Mouse (Mus musculus): ENCODE measurements around the gene Schip1. TPM values are rescaled to one million over a fixed set of nuclear protein-coding genes. Genes with fewer than 3 reads are reported as not detected.

Schip1 gene
- total RNA-seq, 2 experiments from 2014 or later = 19.2 to 30.0 TPM

DNA sequence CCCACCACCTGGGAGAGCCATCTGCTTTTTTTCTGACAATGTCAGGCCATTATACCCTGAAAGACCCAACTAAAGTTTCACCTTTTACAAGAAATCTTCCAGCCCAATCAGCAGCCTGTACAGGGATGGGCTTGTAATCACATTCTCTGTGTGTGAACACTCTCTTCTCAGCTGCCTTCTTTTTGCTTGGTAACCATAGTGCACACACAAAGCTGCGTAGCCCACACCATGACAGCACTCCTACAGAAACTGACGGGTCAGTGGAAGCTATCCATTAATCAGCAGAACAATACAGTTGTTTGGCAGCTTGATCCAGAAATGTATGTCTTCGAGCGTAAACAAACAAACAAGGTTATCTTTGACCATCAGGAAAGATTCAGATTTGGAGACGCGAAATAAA is 205.6 kb downstream of the Schip1 start:
- no peak for DNase-seq

DNA sequence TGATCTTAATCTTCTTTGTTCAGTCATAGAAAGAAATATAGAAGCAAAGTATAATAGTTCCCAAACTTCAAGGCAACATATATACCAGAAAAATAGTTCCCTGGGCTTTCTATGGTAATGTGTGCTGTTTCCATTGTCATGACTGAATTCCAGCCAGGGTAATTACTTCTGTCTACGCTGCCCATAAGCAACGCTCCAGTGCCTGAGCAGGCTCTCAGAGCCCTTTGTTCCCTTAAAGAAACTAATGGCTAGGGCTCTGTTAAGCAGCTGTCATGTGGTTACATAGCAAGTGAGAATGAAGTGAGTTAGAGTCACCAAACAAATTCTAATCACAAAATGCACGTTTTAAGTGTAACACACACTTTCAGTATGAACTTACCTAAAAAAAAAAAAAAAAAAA is 206.9 kb downstream of the Schip1 start:
- no peak for DNase-seq

DNA sequence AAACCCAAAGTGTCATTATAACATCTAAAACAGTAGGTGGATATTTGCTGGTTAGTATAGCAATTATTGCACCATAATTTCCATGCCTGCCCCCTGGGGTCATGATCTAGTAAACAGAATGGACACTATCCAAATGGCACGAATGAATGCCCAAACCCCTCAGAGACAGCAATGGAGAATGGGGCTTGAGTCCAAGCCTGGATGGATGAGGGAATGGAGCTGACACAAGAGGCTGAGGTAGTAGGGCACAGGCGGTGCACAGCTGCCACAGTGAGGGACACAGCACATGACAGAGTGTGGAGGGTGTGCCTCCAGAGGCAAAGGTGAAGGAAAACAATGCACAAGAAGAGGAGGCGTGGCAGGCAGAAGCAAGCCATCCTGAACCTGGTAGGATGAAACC is 207.3 kb downstream of the Schip1 start:
- DNase-seq = peak; percentile 20

DNA sequence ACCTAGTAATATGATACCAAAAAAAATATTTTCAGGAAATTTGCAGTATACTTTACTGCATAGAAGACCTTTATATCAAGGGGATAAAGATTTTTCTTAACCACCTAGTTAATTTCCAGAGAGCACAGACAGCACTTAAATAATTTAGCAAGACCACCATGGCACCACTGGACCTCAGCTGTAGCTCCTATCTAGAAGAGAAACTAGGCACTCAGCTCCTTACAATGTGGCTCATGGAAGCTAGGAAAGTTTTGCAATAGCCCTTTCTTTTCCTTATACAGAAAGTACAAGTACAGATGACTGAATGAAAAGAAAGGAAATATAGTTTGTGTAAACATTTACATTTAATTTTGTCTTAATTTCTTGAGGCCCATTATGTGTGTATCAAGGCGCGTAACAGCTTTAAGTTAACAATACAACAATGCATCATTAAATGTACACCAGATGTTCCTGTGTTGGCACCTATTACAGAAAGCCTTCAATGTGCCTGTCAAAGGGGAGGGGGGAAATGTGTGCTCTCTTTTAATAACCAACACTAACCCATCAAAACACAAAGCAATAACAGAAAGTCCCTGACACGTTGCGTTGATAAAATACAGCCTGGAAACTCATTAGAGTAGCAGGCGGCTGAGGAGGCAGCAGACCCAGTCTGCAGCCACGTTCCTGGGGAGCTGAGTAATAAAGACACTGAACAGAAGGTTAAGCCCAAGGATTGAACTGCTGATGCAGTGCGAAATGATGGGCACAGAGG is 218.4 kb downstream of the Schip1 start:
- DNase-seq = no peak

DNA sequence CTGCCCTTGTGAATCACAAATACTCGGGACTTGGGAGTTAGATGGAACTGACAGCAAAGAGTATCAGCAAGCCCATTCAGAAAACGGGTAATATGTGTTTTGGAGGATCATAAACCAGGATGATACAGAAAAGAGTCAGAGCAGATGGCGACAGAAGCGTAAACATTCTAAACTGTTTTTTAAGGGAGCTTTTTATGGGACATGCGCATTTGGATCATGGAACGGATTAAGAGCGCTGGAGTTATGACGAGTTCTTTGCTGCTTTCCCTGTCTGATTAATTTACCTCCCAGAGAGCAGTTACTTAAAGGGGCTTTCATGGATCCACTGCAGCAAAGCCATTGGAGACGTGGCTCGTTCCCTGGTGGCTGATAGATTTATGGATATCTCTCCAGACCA is 219.0 kb downstream of the Schip1 start:
- no peak for DNase-seq

DNA sequence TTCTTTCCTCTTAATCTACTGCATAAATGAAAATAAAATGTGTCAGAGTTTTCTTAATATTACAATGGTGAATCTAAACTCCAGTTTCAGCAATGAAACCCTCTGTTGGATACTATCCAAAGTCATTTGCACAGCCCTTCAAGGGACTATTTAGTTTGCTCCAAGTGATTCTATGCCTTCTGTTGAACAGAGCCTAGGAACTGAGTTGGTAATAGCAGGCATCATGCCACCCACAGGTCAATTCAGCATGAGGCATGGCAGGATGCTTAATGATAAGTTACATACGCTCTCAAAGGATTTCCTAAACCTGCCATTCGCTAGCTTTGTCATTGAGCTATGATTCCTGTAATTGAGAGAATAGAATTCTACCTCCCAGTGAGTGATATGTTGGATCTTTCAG is 219.9 kb downstream of the Schip1 start:
- DNase-seq = no peak

DNA sequence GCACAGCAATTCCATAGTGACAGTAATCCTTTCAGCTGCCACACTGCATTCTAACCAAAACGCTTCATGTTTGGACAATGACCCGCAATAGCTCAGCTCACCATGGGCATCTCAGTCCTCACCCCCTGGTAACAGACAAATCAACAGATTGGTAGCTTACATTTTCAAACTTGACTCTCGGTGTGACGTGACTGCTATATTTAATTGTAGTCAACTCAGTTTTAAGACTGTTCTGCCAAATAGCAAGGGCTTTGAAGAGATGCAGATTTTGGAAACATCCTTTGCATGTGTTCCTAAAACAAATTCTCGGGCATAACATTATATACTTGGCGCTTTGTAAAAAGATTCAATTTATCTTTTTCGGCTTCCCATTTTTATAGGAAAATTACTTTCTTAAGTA is 232.2 kb downstream of the Schip1 start:
- no peak for DNase-seq

DNA sequence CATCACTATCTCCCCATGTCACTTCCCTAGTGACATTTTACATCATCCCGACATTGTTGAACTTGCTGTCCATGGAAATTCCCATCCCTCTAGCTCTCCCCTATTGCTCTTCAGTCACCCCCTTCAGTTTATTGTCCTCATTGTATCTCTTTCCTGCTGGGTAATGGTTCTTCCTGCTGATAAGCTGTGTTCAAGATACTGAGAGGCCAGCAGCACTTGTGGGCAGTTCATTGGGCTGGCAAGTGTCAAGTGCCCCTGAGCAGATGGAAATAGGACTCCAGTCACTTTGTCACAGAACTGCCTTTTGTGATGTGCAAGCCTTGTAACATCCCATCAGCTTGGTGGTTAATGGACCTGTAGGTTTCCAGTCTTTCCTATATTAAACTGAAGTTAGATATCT is 241.0 kb downstream of the Schip1 start:
- no peak for DNase-seq

DNA sequence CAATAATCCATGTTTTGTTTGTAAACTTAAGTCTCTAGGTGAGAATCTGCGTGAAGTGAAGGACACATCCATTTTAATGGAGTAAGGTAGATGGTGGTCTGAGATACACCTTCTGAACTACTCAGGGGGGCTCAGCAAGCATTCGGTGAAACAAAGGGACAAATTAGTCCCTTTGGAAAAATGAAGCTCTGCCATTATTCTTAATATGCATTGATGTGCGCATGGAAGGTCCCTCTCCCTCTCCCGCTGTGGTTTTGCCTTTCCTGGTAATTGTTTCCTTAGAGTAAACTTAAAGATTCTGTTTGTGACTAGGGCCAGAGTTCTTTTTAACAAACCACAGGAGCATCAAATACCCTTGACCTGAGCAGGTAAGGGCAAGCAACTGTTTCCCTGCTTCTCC is 242.1 kb downstream of the Schip1 start:
- DNase-seq = no peak

DNA sequence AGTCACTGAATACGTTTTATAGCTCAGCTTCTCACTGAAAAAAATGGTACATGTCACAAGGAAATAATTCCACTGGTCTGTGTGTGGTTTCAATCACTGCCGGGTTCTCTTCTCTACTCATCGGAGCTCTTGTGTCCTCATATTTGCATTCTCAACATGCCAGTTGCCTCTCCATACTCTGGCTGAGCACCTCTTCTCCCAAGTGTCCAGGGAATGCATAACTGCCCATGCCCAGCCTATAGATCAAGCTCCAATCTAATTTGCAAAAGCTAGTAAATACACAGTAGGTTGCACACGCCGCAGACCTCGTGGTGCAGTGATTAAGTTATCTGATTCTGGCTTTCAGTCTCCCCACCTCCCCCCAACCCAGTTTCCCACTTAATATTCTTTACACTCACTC is 261.0 kb downstream of the Schip1 start:
- no peak for DNase-seq

DNA sequence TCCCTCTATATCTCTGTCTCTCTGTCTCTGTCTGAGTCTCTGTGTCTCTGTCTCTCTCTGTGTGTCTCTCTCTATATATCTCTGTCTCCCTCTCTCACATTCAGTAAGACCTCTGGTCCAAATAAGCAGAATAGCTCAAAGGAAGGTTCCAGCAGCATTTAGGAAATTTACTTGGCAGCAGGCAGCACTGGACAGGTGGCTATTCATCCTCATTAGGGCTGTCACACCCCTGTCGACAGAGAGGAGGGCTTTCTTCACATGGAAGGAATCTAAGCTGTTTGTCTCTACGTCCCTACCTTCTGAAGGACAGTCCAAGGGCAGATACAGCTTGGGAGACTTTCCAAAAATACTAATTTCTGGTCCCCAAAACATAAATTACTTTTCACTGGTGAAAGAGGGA is 267.9 kb downstream of the Schip1 start:
- DNase-seq = no peak

DNA sequence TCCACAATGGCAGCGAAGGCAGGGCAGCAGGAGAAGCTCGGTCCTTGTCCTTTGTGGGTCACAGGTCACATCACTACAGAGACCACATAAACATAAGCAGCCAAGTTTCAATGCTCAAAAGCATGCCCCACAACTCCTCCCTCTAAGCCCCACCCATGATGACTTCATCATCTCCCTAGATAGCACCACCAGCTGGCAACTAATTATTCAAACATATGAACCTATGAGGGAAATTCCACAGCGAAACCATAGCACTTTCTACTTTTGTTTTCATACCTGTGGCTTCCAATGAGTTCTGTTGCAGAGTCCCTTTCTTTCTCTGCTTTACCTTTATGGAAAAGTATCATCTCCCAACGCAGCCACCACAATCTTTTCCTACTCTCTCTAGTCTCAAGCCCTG is 270.9 kb downstream of the Schip1 start:
- no peak for DNase-seq

DNA sequence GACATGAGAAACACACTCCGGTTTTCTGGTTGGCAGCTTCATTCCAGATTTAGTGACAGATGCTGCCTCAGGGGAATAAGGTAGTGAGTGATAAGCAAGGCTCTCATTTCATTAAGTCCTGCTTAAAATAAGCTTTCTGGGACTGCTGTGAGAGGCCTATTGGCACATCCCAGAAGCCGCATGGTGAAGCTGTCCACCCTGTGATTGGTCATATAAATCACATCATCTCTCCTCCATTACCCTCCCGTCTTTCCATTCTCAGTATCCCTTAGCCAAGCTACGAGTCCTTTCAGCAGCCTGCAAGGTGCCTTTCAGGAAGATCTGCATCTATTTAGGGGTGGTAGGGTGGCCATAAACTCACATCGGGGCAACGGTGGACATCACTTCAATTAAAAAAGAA is 286.0 kb downstream of the Schip1 start:
- DNase-seq = no peak

DNA sequence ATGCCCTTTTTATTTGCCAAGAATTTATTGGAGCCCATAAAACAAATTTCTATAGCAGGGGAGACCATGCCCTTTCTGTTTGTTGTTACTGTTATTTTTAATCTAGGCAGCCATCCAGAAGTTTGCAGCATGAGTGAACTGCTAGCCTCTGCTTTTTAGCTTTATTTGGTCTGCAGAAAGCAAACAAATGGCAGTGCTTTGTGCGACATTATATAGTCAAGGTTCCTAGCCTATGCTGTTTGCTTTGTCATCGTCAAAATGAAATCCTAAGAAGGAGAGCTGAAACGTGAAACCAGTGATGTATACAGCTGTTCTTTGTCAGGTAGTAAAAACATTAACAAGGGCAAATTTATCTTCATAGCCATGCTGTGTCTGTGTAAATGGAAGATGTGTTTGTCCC is 286.9 kb downstream of the Schip1 start:
- no peak for DNase-seq

DNA sequence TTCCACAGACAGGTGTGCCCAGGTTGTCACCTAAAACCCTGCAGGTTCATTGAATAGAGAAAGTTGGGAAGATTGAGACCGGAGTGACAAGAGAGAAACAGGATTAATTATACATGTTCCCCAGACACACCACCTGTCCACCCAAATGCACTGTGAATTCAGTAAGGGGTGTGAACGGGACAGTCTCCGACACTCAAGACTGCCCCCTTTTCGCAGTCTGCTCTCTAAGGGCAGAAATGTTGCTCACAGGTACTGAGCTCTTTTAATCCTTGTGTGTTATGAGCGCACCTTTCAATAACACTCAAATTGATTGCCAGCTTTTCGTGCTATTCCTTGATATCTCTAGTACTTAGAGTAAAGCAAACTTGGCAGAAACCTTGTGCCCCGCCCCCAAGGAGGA is 288.4 kb downstream of the Schip1 start:
- no peak for DNase-seq

DNA sequence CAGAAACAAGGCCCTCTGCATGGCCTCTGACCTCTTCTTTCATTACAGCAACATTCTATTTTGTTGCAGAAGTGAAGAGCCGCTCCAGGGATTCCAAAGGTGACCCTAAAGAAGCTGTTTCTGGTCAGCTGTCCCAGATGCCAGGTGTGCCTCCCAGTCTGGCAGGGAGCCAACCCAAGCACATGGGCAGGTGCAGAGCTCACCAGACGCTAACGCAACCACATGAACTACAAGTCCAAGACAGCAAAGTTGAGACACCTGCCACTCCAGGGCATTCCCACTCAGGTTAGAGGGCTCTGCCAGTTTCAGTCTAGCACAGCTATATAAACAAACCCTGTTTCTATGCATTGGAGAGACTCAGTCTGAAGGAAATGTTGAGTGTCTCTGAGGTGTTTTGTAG is 288.9 kb downstream of the Schip1 start:
- no peak for DNase-seq

DNA sequence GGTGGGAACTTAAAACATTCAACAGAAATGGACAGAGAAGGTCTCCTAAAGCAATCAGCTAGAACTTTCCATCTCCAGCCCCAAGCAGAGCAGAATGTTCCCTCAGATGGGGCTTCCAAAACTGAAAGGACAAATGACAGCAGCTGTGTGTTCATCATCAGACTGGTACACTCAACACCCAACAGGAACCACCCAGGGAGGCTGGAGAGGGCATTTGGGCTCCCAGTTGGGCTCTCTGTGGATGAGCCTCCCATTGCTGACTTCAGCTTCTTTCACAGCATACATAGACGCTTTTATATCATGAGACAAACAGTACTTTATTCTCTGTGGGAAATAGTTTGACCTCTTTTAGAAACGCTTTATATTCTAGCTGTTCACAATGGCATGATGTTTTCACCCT is 291.9 kb downstream of the Schip1 start:
- DNase-seq = no peak

DNA sequence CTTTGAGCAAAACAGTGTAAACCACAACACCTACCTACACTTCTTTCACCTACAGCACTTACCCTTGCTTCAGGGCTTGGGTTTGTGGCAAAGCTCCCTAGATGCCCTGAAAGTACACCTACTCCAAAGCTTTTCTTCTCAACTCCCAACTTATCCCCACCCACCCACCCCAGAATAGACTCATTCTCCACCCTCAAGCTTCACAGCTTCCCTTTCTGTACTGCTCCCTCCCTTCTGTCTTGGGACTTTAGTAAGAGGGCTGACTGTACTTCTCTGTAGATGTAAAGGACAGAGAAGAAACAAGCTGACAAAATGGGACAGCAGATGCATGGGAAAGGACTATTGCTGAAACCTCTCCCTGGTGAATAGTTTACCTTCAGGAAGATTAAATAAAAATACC is 303.4 kb downstream of the Schip1 start:
- no peak for DNase-seq

DNA sequence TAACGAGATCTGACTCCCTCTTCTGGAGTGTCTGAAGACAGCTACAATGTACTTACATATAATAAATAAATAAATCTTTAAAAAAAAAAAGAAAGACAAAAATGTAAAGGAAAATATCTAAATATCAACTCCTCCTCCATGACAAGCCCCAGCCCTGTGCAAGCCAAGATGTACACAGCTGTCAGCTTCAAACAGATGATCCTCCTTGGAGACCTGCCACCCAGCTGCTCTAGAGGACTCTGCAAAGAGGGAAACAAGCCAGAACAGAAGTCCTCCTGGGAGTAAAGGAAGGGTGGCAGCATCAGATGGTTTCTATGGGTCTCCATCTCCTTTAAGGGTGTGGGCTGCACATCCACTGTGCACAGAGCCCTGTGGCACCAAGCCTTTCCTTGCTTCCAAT is 308.3 kb downstream of the Schip1 start:
- DNase-seq = no peak

DNA sequence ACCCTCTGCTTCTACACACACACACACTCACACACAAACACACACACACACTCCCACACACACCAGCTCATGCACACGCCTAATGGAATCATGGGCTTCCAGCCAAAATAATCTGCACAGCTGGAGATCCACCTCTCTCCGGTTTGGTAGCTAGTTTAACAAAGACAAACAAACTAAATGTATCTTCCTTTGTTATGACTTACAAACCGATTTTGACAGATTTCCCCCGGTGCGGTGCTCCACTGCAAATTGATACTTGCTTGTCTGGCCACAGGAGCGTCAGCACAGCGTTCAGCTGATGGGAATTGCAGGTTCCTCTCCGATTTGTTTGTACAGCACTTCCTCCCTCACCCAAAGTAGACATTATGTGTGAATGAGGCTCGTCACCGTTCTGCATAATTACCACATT is 310.5 kb downstream of the Schip1 start:
- no peak for DNase-seq

DNA sequence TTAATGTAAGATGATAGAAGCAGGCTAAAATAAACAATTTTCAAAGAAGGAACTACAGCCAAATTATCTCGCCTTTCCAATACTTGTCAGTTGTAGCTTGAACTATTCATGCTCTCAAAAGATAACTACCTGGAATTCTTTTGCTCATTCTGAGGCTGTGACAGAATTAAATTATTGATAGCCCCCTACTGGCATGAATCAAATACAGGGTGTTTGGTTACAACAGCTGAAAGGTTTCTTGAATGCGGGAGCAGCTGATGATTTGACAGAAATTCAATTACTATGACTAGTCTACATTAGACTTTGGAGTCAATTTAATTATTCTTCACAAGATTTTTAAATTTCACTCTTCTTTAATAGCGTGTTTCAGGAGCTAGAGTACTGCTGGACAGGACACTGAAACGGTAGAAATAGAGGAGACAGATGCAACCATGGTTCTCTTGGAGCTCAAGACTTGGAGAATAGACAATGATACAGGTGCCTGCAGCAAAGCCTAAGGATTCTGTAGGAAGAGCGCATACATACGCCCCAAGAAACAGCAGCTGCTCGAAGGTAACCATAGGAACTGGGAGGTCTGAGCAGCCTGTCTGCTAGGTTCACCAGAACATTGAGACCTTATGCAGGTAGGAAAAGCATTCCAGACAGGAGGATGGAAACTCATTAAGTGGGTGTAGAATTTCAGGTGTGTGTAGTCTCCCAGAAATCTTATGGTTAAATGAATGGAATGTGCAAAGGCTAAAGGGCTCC is 313.0 kb downstream of the Schip1 start:
- no peak for DNase-seq

DNA sequence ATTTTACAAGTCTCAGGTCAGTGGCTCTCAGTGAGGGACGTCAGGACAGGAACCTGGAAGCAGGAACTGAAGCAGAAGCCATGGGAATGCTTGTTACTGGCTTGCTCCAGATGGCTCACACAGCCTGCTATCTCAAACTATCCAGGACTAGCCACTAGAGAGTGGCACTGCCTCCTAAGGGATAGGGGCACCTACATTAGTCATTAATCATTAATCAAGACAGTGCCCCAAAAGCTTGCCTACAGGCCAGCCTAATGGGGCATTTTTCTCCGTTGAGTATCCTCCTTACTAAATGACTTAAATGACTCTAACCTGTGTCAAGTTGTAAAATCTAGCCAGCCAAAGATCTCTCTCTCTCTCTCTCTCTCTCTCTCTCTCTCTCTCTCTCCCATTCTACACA is 314.2 kb downstream of the Schip1 start:
- DNase-seq = no peak

DNA sequence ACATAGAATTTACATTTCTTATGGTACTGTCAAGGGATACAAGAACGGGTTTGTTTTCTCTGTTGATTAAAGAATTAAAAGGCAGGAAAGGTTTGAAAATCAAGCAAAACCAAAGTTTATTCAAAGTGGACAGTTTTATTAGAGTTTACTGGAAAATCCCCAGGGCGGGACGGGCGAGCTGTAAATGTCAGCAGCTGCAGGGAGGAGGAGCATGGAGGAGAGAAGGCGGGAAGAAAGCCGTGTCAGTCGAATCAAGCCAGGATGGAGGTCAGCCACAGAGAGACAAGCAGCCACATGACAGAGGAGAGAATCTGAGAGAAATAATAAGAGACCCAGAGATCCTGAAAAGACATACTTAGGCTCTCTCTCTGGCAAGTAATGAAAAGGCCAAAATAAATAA is 314.6 kb downstream of the Schip1 start:
- DNase-seq = peak; percentile 9

DNA sequence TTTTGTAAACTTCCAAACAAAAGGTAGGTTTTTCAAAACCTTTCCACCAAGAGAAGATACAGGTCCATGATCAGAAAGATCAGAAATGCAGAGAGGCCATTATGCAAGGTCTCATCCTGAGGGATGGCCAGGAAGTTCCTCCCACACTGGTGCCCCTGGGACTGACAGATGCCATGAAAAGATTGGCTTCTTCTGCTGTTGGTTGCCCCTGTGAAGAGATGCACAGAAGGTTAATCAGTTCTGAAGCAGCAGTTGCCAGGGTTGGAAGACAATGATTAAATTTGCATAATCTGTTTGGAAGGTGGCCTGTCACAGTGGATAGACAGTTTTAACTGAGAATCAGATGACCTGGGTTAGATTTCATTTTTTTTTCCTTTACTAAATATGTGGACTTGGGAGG is 319.1 kb downstream of the Schip1 start:
- DNase-seq = no peak
